Mouse (Mus musculus) heart, postnatal 14 days (tissue): Measurements from ENCODE around the gene Gad1. TPM values are rescaled to one million over a fixed set of nuclear protein-coding genes. Genes with fewer than 3 reads are reported as not detected.
A peak's percentile ranks its signal among the peaks of the same experiment; 100 is the strongest.
"Not testable (repeated sequence)": the region's sequence is repeated elsewhere in the genome, so short reads cannot be mapped to it uniquely, and the experiment has no call there.

Experiments used
- DNase-seq, 2 experiments: peaks; one replicate each; pipeline ENCODE4 v3.0.0; 2021 to 2022
- intact Hi-C: fragments of 180-260 bp; cut with DNase I; formaldehyde crosslinking; loops from one replicate; pipeline ENCODE4 v1.15.1; 2025
- long read RNA-seq, 2 experiments: library from polyadenylated mRNA; stranded (forward); transcript quantifications; one replicate each; pipeline ENCODE4 v2.0.0; 2021
- total RNA-seq, 2 experiments: library from RNA; stranded (reverse); gene quantifications; 2 replicates each; pipeline ENCODE4 v1.2.3; 2021

The Gad1 gene
- under 1 TPM; 0.43 to 0.51 TPM for total RNA-seq
- long read RNA-seq, experiment 1 = 0 reads
- long read RNA-seq, experiment 2 = 0 reads

DNA sequence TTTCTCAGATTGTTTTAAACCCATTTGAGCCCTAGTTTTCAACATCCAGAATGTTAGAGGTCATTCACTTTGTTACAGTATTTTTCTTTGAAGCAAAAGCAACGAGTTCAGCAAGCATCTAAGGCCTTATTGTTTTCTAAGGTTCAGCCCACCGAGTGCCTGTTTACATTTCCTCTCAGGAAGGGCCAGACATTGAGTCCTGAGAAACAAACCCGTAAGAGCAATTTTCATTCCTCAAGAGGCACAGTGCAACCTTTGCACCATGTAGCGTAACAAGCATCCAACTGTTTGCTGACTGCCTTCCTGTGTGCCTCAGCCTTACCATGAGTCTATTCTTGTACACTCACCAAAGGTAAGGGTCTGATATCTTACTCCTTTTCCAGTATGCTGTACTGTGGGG lies at the start of gene Gad1:
TSS of gene Gad1 (plus strand) at position 301 of the 400 bp plus-strand sequence.
- intact Hi-C loops = no loop called here
- no peak for DNase-seq

DNA sequence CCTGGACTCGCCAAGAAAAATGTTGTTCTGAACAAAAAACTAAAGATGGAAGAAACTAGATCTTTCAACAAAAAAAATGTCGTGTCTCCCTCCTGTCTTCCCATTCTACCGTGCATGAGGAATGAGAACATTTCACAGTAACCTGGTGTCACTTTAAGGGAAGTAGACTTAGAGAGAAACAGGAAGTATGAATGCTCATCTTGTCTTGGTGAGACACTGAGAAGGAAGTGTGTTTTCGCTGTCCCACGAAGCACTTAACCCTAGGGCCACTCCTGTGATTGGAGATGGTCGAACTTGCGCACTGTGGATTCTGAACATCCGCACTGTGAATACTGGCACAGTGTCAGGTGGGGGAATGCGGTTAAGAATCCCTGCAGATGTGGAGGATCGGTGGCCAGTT lies 49.4 kb upstream of the Gad1 start:
- DNase-seq = no peak
- intact Hi-C loops = no loop called here

DNA sequence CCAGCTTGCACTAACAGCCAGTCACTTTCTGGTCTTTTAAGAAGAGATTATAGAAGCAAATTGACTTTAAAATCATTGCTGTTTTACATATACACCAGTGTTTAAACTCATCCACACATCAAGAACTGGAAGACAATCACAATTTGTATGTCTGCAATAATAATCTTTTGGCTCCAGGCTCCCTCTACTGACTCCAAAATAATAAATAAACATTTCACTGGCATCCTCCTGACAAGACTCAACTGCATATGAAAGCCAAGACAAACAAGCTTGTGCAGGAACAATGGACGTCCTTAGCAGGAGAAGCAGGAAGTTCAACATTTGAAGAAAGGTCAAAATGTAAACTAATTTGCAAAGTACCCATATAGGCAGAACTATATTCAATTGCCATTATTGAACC lies 47.6 kb upstream of the Gad1 start:
- intact Hi-C loops = no loop called here
- no peak for DNase-seq

DNA sequence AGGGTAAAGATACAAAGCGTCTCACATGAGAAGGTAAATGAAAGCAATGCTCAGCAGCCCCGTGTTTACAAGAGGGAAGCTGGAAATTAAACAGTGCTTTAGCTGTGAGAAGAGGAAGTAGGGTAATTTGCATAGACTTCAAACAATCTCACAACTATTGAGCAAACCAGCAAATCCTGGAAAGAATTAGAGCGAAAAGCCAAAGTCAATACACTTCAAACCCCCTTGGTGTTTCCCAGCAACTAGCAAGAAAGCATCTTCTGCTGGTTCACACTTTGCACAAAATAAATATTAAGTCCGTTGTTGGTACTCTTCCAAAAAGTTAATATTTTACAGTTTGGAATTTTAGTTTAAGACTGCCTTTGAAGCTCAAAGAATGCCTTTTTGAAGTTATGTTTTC lies 47.0 kb upstream of the Gad1 start:
- intact Hi-C loops = no loop called here
- DNase-seq = no peak

DNA sequence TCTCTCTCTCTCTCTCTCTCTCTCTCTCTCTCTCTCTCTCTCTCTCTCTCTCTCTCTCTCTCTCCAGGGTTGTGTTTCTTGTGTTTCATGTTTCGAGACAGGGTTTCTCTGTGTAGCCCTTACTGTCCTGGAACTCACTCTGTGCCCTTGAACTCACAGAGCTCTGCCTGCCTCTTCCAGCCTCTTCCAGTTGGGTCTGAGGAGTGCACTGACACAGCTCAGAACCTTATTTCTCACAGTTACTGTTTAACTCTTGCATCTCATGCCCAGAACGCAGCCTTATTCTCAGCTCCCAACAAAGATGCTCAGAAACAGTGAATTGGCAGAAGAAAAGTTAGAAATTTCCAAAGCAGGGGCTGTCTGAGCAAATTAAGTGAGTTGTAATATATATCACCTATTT lies 46.5 kb upstream of the Gad1 start:
- intact Hi-C loops = no loop called here
- DNase-seq = no peak

DNA sequence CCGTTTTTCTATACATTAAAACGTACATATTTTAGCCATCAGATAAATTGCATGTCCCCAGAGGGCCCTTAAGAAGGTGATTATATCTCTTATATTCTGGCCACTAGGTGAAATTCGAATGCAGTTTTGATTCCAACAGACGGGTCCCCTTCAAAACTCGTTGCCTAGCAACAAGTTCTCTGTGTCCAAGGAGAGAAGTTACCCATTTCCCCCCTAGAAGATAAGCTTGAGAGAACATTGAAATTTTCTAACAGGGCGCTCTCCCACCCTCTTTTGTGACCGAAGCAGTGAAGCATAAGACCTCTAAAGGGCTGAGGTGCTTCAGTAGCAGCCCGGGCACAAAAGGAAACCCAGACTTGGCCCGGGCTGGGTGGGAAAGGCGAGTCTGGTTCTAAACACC lies 44.4 kb upstream of the Gad1 start, which contains the start of gene Erich2:
TSS of gene Erich2 (plus strand) at position 324 of the 400 bp plus-strand sequence.
- no peak for DNase-seq
- intact Hi-C loops = no loop called here

DNA sequence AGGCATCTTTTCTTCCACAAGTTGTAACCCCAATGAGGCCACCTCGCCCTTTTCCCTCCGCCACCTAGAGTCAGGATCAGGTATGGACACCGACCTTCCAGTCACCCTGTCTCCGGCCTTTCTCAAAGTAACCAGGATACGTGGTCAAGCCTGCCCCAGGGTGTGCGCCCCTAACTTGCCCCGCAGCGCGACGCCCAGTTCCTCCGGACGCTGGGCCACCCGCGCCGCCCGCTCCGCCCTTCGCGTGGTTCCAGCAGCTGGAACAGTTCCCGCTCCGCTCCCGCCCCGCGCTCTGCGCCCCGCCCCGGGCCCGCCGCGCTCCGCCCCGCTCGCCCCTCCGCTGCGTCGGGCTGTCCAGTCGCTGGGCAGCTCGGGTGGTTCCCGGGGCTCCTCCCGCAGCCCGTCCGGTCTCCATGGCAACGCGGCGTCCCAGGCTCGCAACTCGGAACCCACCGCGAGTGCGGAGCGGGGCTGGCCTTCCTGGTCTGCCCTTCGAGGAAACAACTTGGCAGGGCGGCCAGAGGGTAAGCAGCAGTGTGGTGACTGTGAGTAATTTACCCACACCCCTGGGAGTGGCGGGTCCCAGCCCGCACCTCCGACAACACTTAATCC lies 43.7 kb upstream of the Gad1 start:
- DNase-seq = peak; percentile 75 to 84
- intact Hi-C loops = no loop called here

DNA sequence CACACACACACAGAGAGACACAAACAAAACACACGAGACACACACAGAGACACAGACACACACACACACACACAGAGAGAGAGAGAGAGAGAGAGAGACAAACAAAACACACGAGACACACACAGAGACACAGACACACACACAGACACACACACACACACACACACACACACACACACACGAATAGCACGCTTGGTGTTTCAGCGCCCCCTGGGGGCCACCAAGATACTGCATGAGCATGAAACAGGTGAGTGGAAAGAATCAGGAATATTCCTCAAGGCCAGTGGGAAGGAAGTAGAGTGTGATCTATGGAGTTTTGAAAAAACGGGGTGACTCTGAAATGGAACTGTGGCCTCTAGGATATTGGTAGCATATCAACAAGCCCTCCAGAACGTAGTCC lies 14.6 kb upstream of the Gad1 start:
- intact Hi-C loops = not testable (repeated sequence)
- peak; percentile 41 to 55 for DNase-seq

DNA sequence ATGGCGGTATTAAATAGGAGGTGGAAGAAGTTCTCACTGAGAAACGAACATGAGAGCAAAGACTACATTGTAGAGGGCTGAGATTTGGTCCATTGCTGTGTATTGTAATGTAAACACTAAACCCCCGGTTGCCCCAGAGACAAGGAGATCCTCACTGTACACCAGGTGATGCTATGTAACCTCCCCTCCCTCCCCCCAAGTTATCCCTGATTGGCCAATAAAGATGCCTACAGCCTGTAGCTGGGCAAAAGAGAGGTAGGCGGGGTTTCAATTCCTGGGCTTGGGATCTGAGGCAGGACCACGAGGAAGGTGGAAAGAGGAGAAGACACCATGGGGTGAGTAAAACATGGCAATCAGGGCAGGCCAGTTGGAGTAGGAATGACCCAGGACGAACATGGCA lies 2.2 kb upstream of the Gad1 start:
- no peak for DNase-seq
- intact Hi-C loops = no loop called here

DNA sequence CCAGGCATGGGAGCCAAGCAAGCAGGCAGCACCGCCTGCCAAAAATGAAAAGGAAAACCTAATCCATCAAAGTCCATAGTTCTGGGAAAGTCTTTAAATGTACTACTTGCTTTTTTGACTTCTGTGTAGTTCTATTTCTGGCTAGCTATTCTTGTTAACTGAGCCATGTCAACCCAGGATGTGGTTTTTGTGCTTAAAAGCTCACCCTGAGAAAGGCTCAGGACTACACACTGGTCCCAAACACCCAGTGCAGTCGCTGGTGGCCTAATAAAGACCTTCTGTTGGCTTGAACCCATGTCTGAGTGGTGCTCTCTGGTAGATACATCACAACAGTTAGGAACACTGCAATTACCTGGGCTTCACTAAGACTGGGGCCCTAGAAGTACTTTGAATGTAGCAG lies 1.4 kb upstream of the Gad1 start:
- DNase-seq = no peak
- intact Hi-C loops = no loop called here

DNA sequence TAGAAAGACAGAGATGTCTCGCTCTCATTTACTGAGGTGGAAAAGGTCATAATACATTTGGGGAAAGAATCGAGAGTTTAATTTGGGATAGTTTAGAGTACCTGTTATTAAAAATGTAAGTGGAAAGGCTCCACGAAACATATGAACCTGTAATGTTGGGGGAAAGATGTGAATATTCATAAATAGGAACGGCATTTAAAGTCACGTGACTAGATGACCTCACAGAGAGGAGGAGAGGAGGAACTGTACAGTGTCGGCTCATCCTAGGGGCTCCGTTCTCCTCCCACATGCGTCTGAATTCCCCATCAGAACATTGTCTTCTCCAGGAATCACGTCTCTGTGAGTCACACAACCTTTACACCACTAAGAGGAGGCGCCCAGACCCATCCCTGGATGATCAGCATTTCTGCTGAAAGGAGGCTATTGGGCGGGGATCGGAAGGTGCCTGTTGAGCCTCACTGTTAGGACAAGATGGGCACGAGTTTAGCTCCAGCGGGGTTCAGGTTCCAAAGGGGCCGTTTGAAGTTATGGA lies 739 bp upstream of the Gad1 start:
- DNase-seq = no peak
- intact Hi-C loops = no loop called here

DNA sequence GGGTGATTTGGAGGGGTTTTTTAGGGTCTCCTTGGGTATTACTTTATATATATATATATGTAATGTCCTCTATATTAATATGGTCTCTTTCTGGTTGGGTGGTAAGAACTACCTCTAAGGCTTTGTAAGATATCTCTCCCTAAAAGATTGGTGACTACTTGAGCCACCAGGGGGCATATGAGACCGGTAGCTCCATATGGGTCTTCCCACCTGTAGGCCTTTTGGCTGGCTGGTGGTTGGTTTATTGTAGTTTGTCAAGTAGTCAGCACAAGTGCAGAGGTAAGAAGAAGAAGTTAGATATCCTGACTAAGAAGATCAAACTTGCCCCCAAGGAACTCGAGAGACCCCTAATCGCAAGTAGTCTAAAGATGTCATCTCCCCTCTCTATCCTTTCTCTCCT lies 954 bp downstream of the Gad1 start:
- intact Hi-C loops = no loop called here

DNA sequence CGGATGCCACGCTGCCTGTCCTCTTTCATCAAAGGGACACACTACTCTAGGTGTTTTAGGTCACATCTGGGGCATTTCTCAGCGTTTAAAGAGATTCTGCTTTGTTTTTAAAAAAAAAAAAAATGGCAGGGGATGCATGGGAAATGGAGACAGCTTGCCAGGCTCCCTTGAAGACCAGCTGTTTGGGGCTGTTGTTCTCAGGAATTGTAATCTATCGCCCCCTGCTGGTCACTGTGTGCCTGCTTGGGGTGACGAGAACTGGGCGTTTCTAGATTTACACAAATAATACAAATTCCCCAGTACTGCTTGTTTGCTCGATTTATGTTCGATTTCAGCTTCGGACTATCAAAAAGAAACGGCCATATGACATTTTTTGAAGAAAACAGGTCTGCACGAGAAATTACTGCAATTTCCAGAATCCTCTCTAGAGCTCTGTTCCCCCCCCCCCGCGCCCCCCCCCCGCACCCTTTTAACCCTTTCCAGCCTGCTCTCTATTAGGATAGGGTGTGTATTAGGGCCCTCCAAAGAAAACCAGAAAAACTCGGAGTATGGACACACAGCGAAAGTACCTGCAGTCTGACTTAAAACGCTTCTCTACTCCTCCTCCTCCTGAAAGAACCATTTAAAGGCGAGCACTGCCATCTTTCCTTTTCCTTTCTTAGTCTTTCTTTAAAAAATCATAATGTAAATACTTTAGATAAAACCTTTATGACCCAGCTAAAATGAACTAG lies 5.4 kb downstream of the Gad1 start:
- DNase-seq = peak; percentile 71 to 84
- intact Hi-C loops = loop anchor here (1.0 to 2.0 kb wide), 2 partner anchors 331 to 432 kb away; no protein-coding TSS in a partner anchor

More for the DNA sequence above, 954 bp downstream of the Gad1 start:
- no peak for DNase-seq

DNA sequence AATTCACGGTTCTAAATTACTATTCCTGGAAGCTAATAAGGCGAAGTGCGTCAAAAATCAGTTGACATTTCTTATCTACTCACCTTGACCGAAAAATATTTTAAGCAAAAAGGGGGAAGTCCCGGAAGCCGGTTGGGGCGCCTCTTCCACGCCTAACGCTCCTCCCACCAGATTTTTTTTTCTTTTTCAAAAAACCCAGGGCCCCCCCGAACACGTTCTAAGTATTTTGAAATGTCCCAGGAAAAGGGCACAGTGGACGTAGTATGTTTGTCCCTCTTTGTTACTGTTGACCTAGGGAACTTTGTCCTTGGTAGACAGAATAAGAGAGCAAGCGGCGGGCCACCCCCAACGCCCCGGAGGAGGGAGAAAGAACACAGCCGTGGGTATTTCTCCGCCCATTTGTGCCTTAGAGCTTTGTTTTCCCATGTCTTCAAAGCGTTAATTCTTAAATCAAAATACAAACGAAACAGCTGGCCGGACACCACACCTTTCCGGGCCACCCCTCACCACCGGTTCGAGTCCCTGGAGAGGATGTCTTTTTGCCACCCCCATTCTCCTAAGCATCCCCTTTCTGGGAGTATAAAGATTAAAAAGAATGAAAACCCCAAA lies 6.1 kb downstream of the Gad1 start:
- DNase-seq = no peak

DNA sequence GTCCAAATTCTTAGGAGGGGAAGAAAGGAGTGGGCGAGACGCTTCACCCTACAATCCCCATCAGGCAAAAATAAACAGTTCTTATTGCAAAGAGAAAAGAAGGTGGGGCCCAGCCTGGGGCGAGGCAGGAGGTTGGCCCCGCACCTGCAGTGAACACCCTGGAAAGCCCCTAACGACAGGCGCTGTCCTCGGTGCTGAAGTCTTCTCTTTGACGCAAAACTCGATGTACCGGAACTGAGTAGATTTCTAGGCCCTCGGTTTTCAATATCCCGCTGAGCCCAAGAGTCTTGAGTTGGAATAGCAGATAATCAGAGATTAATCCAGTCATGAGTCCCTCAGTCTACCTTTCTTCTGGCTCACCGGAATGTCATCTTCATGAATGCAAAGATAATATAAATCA lies 6.6 kb downstream of the Gad1 start:
- peak; percentile 65 to 78 for DNase-seq
- intact Hi-C loops = loop anchor here (2.0 kb wide), 1 partner anchor 333 kb away; no protein-coding TSS in a partner anchor

More for the DNA sequence above, 6.1 kb downstream of the Gad1 start:
- intact Hi-C loops = loop anchor here (1.0 to 2.0 kb wide), 2 partner anchors 332 to 433 kb away; no protein-coding TSS in a partner anchor

DNA sequence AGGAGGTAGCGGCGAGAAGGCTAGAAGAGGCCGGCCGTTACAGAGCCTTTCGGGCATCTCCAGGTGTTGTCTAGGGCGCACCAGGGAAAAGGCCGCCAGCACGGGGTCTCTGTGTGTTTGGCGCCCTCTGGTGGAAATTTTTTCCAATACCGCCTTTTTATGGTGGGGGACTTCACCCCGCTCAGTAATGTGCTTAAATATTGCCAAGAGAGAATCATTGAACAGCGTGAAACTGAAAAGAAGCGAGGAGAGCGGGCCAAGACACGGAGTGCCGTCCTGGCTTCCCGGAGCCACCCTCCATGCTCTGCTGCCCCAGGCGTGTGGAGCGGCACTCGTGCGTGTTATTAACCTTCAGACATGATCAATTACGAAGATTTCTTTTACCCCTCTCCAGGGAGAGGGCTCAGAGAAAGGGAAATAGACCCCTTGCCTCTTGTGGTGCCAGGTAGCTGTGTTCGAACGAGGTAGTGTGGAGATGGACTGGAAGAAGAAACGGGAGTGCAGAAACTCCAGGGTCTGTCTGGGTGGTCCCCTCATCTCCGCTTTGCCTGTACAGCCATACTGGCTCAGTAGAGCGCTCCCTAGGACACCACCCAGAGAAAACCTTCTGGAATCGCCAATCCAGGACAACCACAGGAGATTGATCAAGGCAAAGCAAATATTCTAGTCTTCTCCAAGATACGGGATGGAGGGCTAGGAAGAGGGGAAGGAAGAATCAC lies 8.4 kb downstream of the Gad1 start:
- peak; percentile 36 to 64 for DNase-seq
- intact Hi-C loops = loop anchor here (10.0 kb wide), 1 partner anchor 306 kb away; no protein-coding TSS in a partner anchor

DNA sequence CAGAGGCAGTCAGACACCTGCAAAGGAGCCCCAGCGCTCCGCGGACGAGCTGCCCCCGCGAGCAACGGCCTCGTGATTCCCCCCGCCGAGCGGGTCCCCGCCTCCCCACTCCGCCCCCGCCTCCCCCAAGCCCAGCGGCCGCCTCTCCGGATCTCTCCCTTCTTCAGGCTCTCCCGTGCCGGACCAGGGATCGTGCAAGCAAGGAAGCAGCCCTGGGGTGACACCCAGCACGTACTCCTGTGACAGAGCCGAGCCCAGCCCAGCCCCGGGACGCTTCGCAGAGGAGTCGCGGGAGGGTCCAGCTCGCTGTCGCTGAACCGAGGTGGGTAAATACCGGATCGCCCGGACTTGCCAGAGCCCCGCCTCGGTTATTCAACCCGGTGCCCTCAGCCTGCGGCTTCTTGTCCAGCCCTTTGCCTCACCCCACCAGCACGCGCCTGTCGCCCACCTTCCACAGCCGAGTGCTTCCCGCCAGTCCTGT lies 9.2 kb downstream of the Gad1 start:
- no peak for DNase-seq
- intact Hi-C loops = loop anchor here (10.0 kb wide), 1 partner anchor 307 kb away; no protein-coding TSS in a partner anchor

DNA sequence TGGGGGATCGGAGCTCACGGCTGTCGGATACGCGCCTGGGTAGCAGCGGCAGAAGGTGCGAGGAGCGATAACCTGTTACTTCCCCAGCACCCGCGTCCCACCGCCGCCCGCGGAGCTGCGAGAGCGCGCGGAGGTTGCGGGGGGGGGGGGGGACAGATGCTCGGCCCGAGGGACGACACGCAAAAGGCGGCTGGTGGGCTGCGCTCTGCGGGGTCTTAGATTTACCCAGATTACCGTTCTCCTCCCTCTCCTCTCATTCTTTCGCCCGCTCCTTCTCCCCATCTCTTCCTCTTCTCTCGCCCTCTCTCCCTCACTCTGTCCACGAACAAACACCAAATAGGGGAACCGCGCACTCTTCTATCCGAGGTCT lies 9.7 kb downstream of the Gad1 start:
- intact Hi-C loops = loop anchor here (10.0 kb wide), 1 partner anchor 308 kb away; no protein-coding TSS in a partner anchor
- no peak for DNase-seq

DNA sequence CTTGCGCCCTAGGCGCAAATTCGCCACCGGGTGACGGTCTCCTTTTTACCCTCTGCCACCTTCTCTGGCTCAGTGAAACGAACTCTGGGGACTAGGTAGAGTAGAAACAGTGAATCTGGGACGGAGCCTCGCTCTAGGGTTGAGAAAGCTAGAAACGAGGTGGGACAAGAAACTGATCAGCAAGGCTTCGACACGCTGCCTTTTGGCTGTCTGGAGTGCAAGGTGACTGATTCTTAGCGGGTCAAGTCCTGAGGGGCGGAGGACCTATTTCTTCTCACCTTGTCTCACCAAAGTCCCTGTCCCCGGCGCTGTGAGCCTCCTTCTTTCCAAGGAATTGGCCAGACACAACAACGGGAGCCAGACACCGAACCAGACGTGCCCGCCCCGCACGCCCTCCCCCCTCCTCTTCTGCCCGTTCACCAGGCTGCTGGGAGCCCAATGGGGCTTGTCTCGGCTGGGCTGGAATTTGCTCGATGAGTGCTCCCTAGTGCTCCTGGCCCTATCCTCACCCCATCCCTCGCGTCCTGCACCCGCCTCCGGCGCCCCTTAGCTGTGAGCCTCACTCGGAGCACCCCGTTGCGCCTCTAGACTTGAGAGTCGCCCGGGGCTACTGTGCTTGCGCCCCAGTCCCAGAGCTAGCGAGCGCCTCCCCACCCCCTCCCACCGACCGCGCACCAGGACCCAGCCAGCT lies 10.3 kb downstream of the Gad1 start:
- no peak for DNase-seq
- intact Hi-C loops = loop anchor here (10.0 kb wide), 1 partner anchor 308 kb away; no protein-coding TSS in a partner anchor
